Mouse (Mus musculus) cerebellum, postnatal 25 days (tissue): Measurements from ENCODE around the gene Kcnc1.

ENCODE experiments used
- DNase-seq, 2 experiments: peaks; one replicate each; pipeline ENCODE4 v3.0.0; 2021; ENCODE audit warnings: mixed read lengths in 2 of 2

The Kcnc1 gene

DNA sequence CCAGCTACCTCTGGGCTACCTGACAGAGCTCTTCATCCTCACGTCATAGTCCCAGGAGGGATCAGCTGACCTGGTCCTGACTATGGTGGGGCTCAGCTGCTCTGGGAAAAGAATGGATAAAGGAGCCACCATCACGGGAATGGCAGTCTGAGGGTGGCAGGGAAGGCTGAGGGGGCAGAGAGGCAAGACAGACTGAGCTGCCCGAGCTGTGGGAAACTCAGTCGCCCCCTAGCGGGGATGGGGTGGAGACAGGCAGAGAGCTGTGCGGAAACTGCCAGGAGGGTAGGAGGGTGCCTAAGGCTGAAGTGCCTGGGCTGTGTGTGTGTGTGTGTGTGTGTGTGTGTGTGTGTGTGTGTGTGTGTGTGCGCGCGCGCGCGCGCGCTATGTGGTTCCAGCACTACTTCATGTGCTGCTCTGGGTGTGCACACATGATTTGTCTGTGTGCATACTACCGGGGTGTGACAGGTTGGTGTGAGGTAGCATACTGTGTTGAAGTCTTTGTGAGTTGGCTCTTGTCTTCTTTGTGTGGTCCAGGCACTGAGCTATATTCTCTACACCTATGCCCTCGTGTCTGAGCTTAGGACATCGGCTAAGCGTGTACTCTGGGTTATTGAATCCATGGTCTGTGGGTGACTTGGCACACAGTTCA lies 26.6 kb downstream of the Kcnc1 start:
- DNase-seq, result peak; percentile 85 to 90

GRCm38 (mm10) chr7:46423951-46424350 lies 27.7 kb downstream of the Kcnc1 start:
- peak; percentile 72 to 77 for DNase-seq

DNA sequence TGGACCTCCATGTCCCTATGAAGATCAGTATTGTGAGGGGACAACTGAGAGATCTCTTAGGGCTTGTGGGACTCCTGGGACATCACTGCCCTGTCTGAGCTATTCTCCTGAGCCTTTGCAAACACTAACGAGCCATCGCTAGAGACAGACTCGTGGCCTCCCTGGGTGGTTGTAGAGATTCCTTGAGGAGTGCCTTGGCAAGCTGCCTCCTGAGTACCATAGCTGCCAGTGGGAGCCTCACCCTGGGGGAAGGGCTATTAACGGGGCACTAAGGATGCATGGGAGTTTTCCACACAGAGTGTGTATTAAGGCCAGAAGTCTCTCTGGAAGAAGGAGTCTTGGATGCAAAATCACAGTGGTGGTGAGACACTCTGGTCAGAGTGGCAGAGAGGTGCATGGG lies 28.7 kb downstream of the Kcnc1 start:
- DNase-seq, result peak in 1 of 2 experiments; percentile 61

- no peak for DNase-seq
Measured at GRCm38 (mm10) chr7:46433874-46434273, 37.6 kb downstream of the Kcnc1 start.

GRCm38 (mm10) chr7:46435833-46436232 lies 39.5 kb downstream of the Kcnc1 start:
- DNase-seq, result no peak

DNA sequence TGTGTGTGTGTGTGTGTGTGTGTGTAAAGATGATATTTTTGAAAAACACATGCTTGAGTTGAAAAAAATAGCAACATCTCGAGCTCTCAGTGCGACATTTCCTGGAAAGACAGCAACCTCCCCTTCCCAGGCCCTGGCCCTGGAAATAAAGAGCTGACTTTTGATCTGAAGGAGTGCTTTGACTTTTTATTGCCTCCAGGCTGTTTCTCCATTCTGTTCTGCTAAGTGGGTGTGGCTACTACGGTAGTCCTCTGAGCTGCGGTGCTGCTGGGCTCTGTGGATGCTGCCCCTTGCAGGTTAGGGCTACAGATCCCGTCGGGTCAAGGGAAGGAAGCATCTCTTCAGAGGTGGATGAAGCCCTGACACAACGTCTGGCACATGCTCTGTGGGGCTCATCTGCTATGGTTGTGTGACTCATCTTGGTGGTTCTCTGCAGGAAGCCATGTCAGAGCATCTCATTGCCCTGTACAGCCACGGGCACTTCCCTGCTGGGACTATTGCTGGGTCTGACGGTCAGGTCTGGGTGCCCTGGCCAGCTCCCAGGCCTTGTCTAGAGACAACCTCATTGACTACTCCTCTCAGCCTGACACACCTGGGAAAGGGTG lies 42.3 kb downstream of the Kcnc1 start:
- DNase-seq, result peak in 1 of 2 experiments; percentile 63

GRCm38 (mm10) chr7:46443163-46443562 lies 46.9 kb downstream of the Kcnc1 start:
- DNase-seq, result no peak

GRCm38 (mm10) chr7:46445896-46446295 lies 49.6 kb downstream of the Kcnc1 start:
- DNase-seq, result peak; percentile 79 to 83

GRCm38 (mm10) chr7:46447473-46448165 lies 51.3 kb downstream of the Kcnc1 start:
- DNase-seq, result peak; percentile 71 to 73

DNA sequence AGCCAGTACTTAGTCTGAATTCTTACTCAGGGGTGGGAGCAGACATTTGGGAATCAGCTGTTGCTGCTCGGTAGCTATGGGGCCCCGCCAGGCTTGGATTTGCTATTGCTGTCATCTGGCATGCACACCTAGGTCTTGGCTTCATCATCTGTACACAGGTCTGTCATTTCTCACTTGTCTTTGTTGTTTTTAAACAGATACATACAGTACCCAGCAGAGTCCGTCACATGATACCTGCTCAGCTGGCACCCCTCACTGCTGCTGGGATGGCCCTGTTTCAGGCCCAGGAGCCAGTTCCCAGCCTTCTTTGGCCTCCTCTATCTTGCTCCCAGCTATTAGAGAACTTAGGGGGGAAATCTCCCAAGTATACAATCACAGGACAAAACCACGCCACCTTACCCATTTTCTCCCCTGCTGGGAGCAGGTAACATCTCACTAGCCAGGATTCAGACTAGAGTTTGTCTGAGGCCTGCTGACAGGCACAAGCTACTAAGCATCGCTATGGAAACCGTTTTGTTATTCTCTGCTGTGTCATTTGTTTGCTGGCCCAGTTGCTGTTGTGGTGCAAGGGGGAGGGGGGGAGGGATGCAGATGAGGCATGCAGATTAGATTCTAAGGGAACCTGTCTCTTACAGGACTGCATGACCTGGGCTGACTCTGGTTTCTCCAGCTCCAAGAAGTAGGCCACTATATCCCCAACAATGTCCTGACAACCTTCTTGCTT lies 52.8 kb downstream of the Kcnc1 start:
- DNase-seq, result peak in 1 of 2 experiments; percentile 57

GRCm38 (mm10) chr7:46453930-46454679 lies 57.8 kb downstream of the Kcnc1 start:
- DNase-seq, result peak; percentile 76 to 82

DNA sequence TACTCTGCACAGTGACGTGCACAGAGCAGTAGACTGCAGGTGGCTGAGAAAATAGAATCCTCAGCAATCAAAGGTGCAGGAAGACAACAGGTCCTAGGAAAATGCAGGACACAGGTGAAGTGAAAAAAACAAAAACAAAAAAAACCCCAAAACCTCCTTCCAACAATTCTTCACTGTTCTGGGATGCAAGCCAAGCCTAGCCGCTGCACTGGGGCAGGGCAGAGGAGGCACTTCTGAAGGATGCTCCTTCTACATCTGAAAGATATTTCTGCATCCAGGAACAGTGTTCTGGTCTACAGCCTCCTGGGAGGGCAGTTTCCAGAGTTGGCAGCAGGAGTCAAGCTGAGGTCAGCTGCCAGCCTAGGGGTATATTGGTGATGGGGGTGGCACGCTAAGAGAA lies 61.6 kb downstream of the Kcnc1 start:
- DNase-seq, result peak in 1 of 2 experiments; percentile 56

- DNase-seq, result peak; percentile 78 to 85
Measured at GRCm38 (mm10) chr7:46459200-46459599, 62.9 kb downstream of the Kcnc1 start.

GRCm38 (mm10) chr7:46459605-46460245 lies 63.4 kb downstream of the Kcnc1 start:
- DNase-seq, result no peak

DNA sequence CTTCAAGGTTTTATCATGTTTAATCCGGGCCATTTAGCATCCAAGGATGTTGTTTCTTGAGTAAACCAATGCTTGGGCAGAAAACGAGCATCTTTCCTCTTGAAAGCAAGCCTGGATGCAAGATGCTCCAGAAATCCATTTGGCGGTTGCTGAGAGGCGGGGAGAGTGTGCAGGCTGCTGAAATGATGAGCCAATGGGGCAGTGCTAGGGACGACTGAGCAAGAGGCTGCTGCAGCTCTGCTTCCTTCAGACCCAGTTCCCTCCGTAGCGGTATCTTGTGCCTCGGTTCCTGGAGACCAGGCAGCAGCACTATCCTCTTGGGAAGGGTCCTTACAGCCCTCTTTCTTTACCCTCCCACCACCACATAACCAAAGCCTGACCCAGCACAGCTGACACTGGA lies 66.0 kb downstream of the Kcnc1 start:
- DNase-seq, result peak in 1 of 2 experiments; percentile 57

- no peak for DNase-seq
Measured at GRCm38 (mm10) chr7:46463136-46463535, 66.8 kb downstream of the Kcnc1 start.

DNA sequence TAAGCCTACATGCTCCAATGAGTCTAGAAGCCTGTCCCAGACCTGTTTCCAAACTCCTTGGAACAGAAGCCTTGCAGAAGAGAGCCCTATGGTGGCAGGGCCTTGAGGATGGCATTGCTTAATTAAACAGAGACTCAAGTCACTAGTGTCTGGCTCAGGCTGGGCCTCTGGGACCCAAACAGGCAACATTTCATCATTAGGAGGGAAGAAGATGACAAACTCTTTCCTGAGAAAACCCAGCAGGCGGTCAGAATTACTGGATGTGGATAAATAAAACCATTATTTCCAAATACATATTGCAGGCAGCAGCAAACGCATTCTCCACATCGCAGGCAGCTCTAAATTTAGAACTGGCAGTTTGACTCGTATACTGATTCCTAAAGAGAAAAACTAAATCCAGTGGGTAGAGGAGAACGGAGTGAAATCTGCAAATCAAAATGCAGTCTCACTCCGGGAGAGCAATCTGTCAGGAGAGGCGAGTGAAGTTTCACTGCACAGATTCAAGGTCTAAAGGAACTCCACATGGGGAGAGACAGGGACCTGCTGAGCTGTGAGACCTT lies 70.2 kb downstream of the Kcnc1 start:
- no peak for DNase-seq

DNA sequence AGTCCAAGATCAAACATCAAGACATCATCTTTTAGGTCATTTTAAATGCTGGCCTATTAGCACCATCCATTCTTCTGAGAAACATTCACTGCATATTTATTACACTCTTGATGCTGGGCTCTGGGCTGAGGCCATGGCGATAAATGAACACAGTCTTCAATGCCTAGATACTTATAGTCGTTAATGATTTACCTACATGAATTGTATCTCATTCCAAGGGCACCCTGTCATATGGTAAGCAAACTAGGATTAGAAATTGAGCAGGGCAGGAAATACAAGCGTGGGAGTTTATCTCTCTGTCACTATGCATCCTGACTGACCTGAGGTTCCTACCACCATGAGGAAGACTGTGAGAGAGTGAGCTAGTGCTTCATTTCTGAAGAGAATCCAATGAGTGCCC lies 73.2 kb downstream of the Kcnc1 start:
- no peak for DNase-seq

DNA sequence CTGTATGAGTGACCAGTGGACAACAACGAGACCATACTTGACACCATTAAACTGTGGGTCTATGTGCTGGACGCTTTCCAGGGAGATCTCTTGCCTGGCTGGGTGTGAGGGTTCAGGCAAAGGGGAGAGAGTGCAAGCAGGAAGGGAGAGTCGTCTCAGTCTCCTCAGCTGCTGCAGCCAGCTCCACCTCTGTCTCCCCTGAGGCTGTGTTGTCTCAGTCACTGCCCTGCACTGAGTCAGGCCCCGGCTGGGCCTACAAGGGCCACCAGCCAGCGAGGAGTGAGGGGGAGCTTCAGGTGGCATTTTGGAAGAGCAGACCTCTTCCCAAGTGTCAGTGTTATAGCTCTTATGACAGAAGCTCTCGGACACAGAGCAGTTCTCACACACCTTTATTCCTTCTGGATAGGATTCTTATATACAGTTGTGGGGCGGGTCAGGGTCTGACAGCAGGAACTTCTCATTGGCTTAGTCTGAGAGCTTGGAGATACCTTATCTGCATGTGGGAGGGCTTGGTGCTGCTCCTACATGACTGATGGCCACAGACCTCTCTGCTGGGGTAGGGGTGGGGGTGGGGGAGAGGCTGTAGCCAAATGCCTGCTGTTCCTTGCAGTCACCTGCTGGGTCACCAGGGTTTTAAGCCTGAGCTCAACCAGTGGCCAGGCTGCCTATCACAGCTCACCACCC lies 74.9 kb downstream of the Kcnc1 start:
- no peak for DNase-seq

DNA sequence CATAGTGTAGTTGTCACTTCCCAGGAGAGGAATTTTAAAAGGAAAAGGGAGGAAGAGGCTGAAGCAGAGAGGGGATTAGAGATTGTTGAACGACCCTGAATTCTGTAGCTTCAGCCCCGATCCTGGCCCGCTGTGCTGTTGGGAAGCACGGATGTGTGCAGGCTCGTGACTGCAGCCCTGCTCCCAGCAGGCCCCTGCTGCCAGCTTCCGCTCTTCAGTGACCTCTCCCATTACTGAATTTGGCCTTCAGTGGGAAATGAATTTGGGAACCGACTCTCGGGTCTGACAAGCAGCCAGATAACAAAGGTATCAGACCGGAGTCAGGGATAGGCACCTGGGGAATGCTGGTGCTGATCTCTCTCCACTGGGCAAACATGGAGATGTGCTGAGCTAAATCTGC lies 76.8 kb downstream of the Kcnc1 start:
- peak in 1 of 2 experiments; percentile 56 for DNase-seq

GRCm38 (mm10) chr7:46475464-46475863 lies 79.2 kb downstream of the Kcnc1 start:
- DNase-seq, result peak in 1 of 2 experiments; percentile 46
